In genomic region chr19:8987816-8988215, GRCm38 (mm10) we compare ENCODE assay signal across 1 mouse cellular context.
TF ChIP-seq lines count a peak whose summit lies in the region.

No protein-coding gene starts in this region.

TF ChIP-seq in myocyte, 11 proteins besides CTCF, POLR2A, EP300 and RAD21:
- TF ChIP-seq TCF12 (IDR thresholded peaks at IDR 0.05; ENCODE audit: insufficient read depth, poor library complexity, severe bottlenecking) (no peak), E2F4 (IDR thresholded peaks at IDR 0.05; ENCODE audit: insufficient read depth) (no peak), CEBPB (IDR thresholded peaks at IDR 0.05; ENCODE audit: insufficient read depth, poor library complexity, severe bottlenecking) (no peak), MYOG (IDR thresholded peaks at IDR 0.05; ENCODE audit: control insufficient read depth in 1 of 3, insufficient read depth in 1 of 3, insufficient read length in 2 of 3, low read depth in 2 of 3) (peak in 1 of 3 experiments; percentile 25), SRF (IDR thresholded peaks at IDR 0.05; ENCODE audit: control insufficient read depth, insufficient read length, low read depth) (no peak)
